Mouse (Mus musculus) olfactory bulb, adult 2 months (tissue): Measurements from ENCODE around the gene Fscn3.

Experiments
- CTCF ChIP-seq: fragments of 200-500 bp; IDR thresholded peaks from 2 replicates; pipeline ENCODE4 v1.5.1; 2012; ENCODE audit warnings: low read depth, mild to moderate bottlenecking, low read length, moderate library complexity; ENCODE audit not compliant: insufficient read depth
- POLR2A ChIP-seq: fragments of 200-500 bp; IDR thresholded peaks from 2 replicates; pipeline ENCODE4 v1.6.1; 2012; ENCODE audit warnings: mild to moderate bottlenecking, low read depth, low read length, moderate library complexity; ENCODE audit not compliant: insufficient read depth

DNA sequence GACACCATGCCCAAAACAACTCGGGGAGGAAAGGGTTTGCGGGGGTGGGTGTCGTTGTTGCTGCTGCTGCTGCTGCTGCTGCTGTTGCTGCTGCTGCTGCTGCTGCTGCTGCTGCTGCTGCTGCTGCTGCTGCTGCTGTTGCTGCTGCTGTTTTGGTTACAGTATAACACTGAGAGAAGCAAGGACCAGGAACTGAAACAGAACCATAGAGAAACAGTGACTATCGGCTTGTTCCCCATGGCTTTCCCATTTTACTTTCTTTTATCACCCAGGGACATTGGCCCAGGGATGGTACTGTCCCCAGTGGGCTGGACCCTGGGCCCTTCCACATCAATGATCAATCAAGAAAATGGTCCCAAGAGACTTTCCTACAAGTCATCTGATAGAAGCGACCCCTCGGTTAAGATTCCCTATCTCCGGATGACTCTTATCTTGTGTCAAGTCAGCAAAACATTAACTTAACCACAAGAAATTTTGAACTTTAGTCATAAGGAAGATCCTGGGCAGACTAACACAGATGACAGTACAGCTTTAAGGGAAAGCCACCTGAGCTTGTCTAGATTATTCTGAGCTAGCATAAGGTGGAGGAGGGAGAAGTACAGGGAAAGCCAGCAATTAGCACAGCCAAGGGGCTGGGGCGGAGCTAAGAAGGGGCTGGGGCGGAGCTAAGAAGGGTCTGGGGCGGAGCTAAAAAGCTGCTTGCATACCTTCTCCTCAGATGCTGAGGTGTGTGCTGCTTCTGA is 3.4 kb downstream of the Fscn3 start:
- TF ChIP-seq POLR2A = no peak
- no peak for TF ChIP-seq CTCF
